Mouse (Mus musculus) layer of hippocampus, postnatal 36 days (tissue): ENCODE measurements around the gene Stk33. TPM values are rescaled to one million over a fixed set of nuclear protein-coding genes. Genes with fewer than 3 reads are reported as not detected.

Source experiments
- DNase-seq, 2 experiments: peaks; one replicate each; pipeline ENCODE4 v3.0.0; 2022
- total RNA-seq, 2 experiments: library from RNA; stranded (reverse); gene quantifications; 2 replicates each; pipeline ENCODE4 v1.2.3; 2021

Gene Stk33
- total RNA-seq, 2 experiments from 2014 or later = 0.75 to 0.76 TPM

- DNase-seq = no peak
Measured at GRCm38 (mm10) chr7:109238724-109239123, 200.2 kb downstream of the Stk33 start.

- no peak for DNase-seq
Measured at GRCm38 (mm10) chr7:109234882-109235640, 203.8 kb downstream of the Stk33 start.

- DNase-seq = no peak
Measured at GRCm38 (mm10) chr7:109234476-109234875, 204.4 kb downstream of the Stk33 start.

- no peak for DNase-seq
Measured at GRCm38 (mm10) chr7:109231881-109232321, 207.0 kb downstream of the Stk33 start.

GRCm38 (mm10) chr7:109231307-109231706, 207.6 kb downstream of the Stk33 start:
- no peak for DNase-seq

GRCm38 (mm10) chr7:109230806-109231205, 208.1 kb downstream of the Stk33 start:
- DNase-seq = peak; percentile 67 to 74

Other genes starting within 250 kb of the Stk33 start
- gene Trim66, start 69.1 kb upstream of the Stk33 start, total RNA-seq = 1 to 10 TPM; 4.9 to 5.2 TPM
- 100 to 1,000 TPM; 149 to 161 TPM for gene Rpl27a, start 80.1 kb upstream of the Stk33 start, total RNA-seq